Mouse (Mus musculus): ENCODE measurements at regions not wholly inside any gene's neighbourhood (a gene's known extent, or its start where the extent isn't known, plus 50 kb on each side); places are given as distances from the start of the nearest gene placed in this dataset.

- no peak for DNase-seq
Measured at GRCm38 (mm10) chr1:120911962-120912670, 309.9 kb downstream of the En1 start.

GRCm38 (mm10) chr1:120921540-120921939, 319.3 kb downstream of the En1 start:
- DNase-seq = no peak

GRCm38 (mm10) chr1:120925271-120925670, 323.1 kb downstream of the En1 start:
- DNase-seq = no peak

GRCm38 (mm10) chr1:120930141-120930540, 327.9 kb downstream of the En1 start:
- DNase-seq = no peak

GRCm38 (mm10) chr1:120935321-120935720, 333.1 kb downstream of the En1 start:
- DNase-seq = no peak

GRCm38 (mm10) chr1:120943711-120944110, 341.5 kb downstream of the En1 start:
- DNase-seq = no peak

GRCm38 (mm10) chr1:120946349-120946748, 344.1 kb downstream of the En1 start:
- no peak for DNase-seq

- DNase-seq = no peak
Measured at GRCm38 (mm10) chr1:120961235-120961634, 359.0 kb downstream of the En1 start.

GRCm38 (mm10) chr1:120961984-120962383, 359.8 kb downstream of the En1 start:
- no peak for DNase-seq

- no peak for DNase-seq
Measured at GRCm38 (mm10) chr1:120963477-120964178, 361.4 kb downstream of the En1 start.

- DNase-seq = no peak
Measured at GRCm38 (mm10) chr1:120964179-120964517, 361.9 kb downstream of the En1 start.

GRCm38 (mm10) chr1:120966132-120966531, 363.9 kb downstream of the En1 start:
- no peak for DNase-seq

- DNase-seq = no peak
Measured at GRCm38 (mm10) chr1:120974661-120975060, 357.7 kb downstream of the Insig2 start.

- no peak for DNase-seq
Measured at GRCm38 (mm10) chr1:121004535-121004934, 327.9 kb downstream of the Insig2 start.

- no peak for DNase-seq
Measured at GRCm38 (mm10) chr1:121005198-121005597, 327.2 kb downstream of the Insig2 start.

GRCm38 (mm10) chr1:121012126-121012525, 320.3 kb downstream of the Insig2 start:
- no peak for DNase-seq

GRCm38 (mm10) chr1:121013839-121014503, 318.4 kb downstream of the Insig2 start:
- DNase-seq = no peak

GRCm38 (mm10) chr1:121029375-121029774, 303.0 kb downstream of the Insig2 start:
- no peak for DNase-seq

GRCm38 (mm10) chr1:121034761-121035393, 297.5 kb downstream of the Insig2 start:
- DNase-seq = no peak

GRCm38 (mm10) chr1:121046581-121046980, 285.8 kb downstream of the Insig2 start:
- DNase-seq = no peak

- DNase-seq = no peak
Measured at GRCm38 (mm10) chr1:121047406-121047805, 285.0 kb downstream of the Insig2 start.

GRCm38 (mm10) chr1:121049684-121050083, 282.7 kb downstream of the Insig2 start:
- no peak for DNase-seq

- no peak for DNase-seq
Measured at GRCm38 (mm10) chr1:121050695-121051495, 281.5 kb downstream of the Insig2 start.
